Mouse (Mus musculus) midbrain, embryonic 14.5 days (tissue): ENCODE data around the gene Zdhhc25. TPM values are rescaled to one million over a fixed set of nuclear protein-coding genes. Genes with fewer than 3 reads are reported as not detected.

ENCODE experiments used
- ATAC-seq: fragments of 200-750 bp; cut with Nextera tagmentation; 2 replicates; pipeline ENCODE4 v1.8.0; 2017; ENCODE audit warnings: moderate number of reproducible peaks, moderate library complexity; ENCODE audit not compliant: low FRiP score, low TSS enrichment
- DNase-seq: peaks from one replicate; pipeline ENCODE4 v3.0.0-alpha.2; 2015
- H3K27ac ChIP-seq: fragments of 300-500 bp; sonication (generic); replicated peaks from 2 replicates; pipeline ENCODE4 v1.5.1; 2014; ENCODE audit warnings: mild to moderate bottlenecking, low read depth, low read length, moderate library complexity
- H3K27me3 ChIP-seq: fragments of 300-500 bp; sonication (generic); 2 replicates; pipeline ENCODE4 v1.6.1; 2014; ENCODE audit warnings: low read length, control low read depth, mixed read lengths; ENCODE audit not compliant: control insufficient read depth, insufficient read depth
- H3K36me3 ChIP-seq: fragments of 300-500 bp; sonication (generic); 2 replicates; pipeline ENCODE4 v1.6.1; 2014; ENCODE audit warnings: low read length, control low read depth; ENCODE audit not compliant: control insufficient read depth, insufficient read depth
- H3K4me1 ChIP-seq: fragments of 300-500 bp; sonication (generic); 2 replicates; pipeline ENCODE4 v1.6.1; 2014; ENCODE audit warnings: mild to moderate bottlenecking, antibody characterized with exemption, low read length, control low read depth; ENCODE audit not compliant: control insufficient read depth, insufficient read depth
- H3K4me2 ChIP-seq: fragments of 300-500 bp; sonication (generic); 2 replicates; pipeline ENCODE4 v1.6.1; 2014; ENCODE audit warnings: mild to moderate bottlenecking, low read length, moderate library complexity
- H3K4me3 ChIP-seq: fragments of 300-500 bp; sonication (generic); replicated peaks from 2 replicates; pipeline ENCODE4 v1.5.1; 2014; ENCODE audit warnings: low read depth, low read length
- H3K9ac ChIP-seq: fragments of 300-500 bp; sonication (generic); replicated peaks from 2 replicates; pipeline ENCODE4 v1.6.1; 2014; ENCODE audit warnings: mild to moderate bottlenecking, low read length, moderate library complexity
- H3K9me3 ChIP-seq: fragments of 300-500 bp; sonication (generic); 2 replicates; pipeline ENCODE4 v1.6.1; 2016; ENCODE audit warnings: low read length, control low read depth, mixed read lengths; ENCODE audit not compliant: control insufficient read depth
- WGBS: fragments of 180-500 bp; shearing (Covaris S2); extraction: QIAGEN DNeasy Blood & Tissue Kit; methylation state at CpG from one replicate; pipeline ENCODE4 v1.1.7; 2014; 5-methylcytosine and 5-hydroxymethylcytosine counted together
- polyA plus RNA-seq: library from polyadenylated mRNA; unstranded; fragments of >200 nt; fragmentation: Nextera tagmentation; extraction: Ambion mirVana; gene quantifications from 2 replicates; pipeline ENCODE4 v1.2.1, GENCODE M21; 2014

The Zdhhc25 gene
- not detected in 2 replicates for polyA plus RNA-seq

GRCm38 (mm10) chr15:88600002-88600401, at the start of gene Zdhhc25:
TSS of gene Zdhhc25 (plus strand) at chr15:88600302.
- WGBS = 91% methylated on average over 4 of the region's 4 CpGs
- H3K4me3 ChIP-seq = no peak within 1 kb of the TSS
- H3K4me2 ChIP-seq = no peak within 1 kb of the TSS
- H3K4me1 ChIP-seq = no peaks in the 10 kb centered on the region
- DNase-seq (no peak), ATAC-seq (no peak)
- no peaks in the 10 kb centered on the region; the same call in 1 of the 2 replicates for H3K9me3 ChIP-seq
- H3K9ac ChIP-seq = no peak within 1 kb of the TSS
- H3K36me3 ChIP-seq = no peaks in the 10 kb centered on the region
- H3K27ac ChIP-seq = no peak within 1 kb of the TSS
- no peaks in the 10 kb centered on the region for H3K27me3 ChIP-seq

GRCm38 (mm10) chr15:88552852-88553251, 47.2 kb upstream of the Zdhhc25 start:
- no peaks in the 10 kb centered on the region for H3K27me3 ChIP-seq
- no peaks in the 10 kb centered on the region for H3K4me1 ChIP-seq
- DNase-seq (no peak), ATAC-seq (no peak)
- H3K36me3 ChIP-seq = no peaks in the 10 kb centered on the region
- WGBS = 94% methylated on average over 9 of the region's 9 CpGs
- H3K9me3 ChIP-seq = no peaks in the 10 kb centered on the region
- no peak overlapping the region for H3K4me3 ChIP-seq
- no peak overlapping the region for H3K9ac ChIP-seq
- no peak overlapping the region for H3K4me2 ChIP-seq
- no peak overlapping the region for H3K27ac ChIP-seq

- Histone ChIP-seq H3K4me1 (0 out of 2 replicates have a peak, but pooled peaks cover 2% of the 10 kb centered on the region), H3K27ac (no peak overlapping the region), H3K4me3 (no peak overlapping the region), H3K36me3 (no peaks in the 10 kb centered on the region), H3K4me2 (no peak overlapping the region), H3K9me3 (no peaks in the 10 kb centered on the region), H3K27me3 (no peaks in the 10 kb centered on the region), H3K9ac (no peak overlapping the region)
- DNase-seq (peak; percentile 83), ATAC-seq (no peak)
- WGBS = 17% methylated on average over 8 of the region's 8 CpGs
Observed at GRCm38 (mm10) chr15:88555476-88555875, 44.6 kb upstream of the Zdhhc25 start.

GRCm38 (mm10) chr15:88560637-88561036, 39.5 kb upstream of the Zdhhc25 start:
- no peak for ATAC-seq
- Histone ChIP-seq H3K4me2 (no peak overlapping the region), H3K9ac (no peak overlapping the region), H3K4me1 (0 out of 2 replicates have a peak, but pooled peaks cover 6% of the 10 kb centered on the region), H3K36me3 (no peaks in the 10 kb centered on the region), H3K4me3 (no peak overlapping the region), H3K27me3 (no peaks in the 10 kb centered on the region), H3K27ac (no peak overlapping the region), H3K9me3 (no peaks in the 10 kb centered on the region)
- 66% methylated on average over 6 of the region's 6 CpGs for whole genome bisulfite sequencing
- no peak for DNase-seq

GRCm38 (mm10) chr15:88561058-88561730, 38.9 kb upstream of the Zdhhc25 start:
- H3K4me1 ChIP-seq = 0 out of 2 replicates have a peak, but pooled peaks cover 6% of the 10 kb centered on the region
- 0 out of 2 replicates have a peak overlapping the region, but pooled peaks have one; percentile 16 for H3K9ac ChIP-seq
- no peaks in the 10 kb centered on the region for H3K36me3 ChIP-seq
- no peaks in the 10 kb centered on the region for H3K9me3 ChIP-seq
- ATAC-seq (no peak), DNase-seq (peak; percentile 68)
- H3K27me3 ChIP-seq = no peaks in the 10 kb centered on the region
- 9% methylated on average over 22 of the region's 22 CpGs for WGBS
- 0 out of 2 replicates have a peak overlapping the region, but pooled peaks have one; percentile 9 for H3K4me3 ChIP-seq
- H3K4me2 ChIP-seq = peak overlapping the region; percentile 39
- peak overlapping the region; percentile 49; the same call in 1 of the 2 replicates for H3K27ac ChIP-seq

GRCm38 (mm10) chr15:88565307-88565706, 34.8 kb upstream of the Zdhhc25 start:
- no peak overlapping the region for H3K27ac ChIP-seq
- no peak overlapping the region for H3K9ac ChIP-seq
- DNase-seq (no peak), ATAC-seq (no peak)
- no peak overlapping the region for H3K4me2 ChIP-seq
- H3K4me1 ChIP-seq = 0 out of 2 replicates have a peak, but pooled peaks cover 5% of the 10 kb centered on the region
- WGBS = 91% methylated on average over 9 of the region's 9 CpGs
- H3K9me3 ChIP-seq = no peaks in the 10 kb centered on the region
- no peak overlapping the region for H3K4me3 ChIP-seq
- H3K27me3 ChIP-seq = no peaks in the 10 kb centered on the region
- no peaks in the 10 kb centered on the region for H3K36me3 ChIP-seq

GRCm38 (mm10) chr15:88565806-88566205, 34.3 kb upstream of the Zdhhc25 start:
- Histone ChIP-seq H3K36me3 (no peaks in the 10 kb centered on the region), H3K4me3 (no peak overlapping the region), H3K9me3 (no peaks in the 10 kb centered on the region), H3K9ac (no peak overlapping the region), H3K4me1 (peaks cover 8% of the 10 kb centered on the region; the same call in 1 of the 2 replicates), H3K4me2 (no peak overlapping the region), H3K27me3 (no peaks in the 10 kb centered on the region), H3K27ac (no peak overlapping the region)
- no peak for ATAC-seq
- peak; percentile 13 for DNase-seq
- 56% methylated on average over 4 of the region's 4 CpGs for WGBS

GRCm38 (mm10) chr15:88570697-88571096, 29.4 kb upstream of the Zdhhc25 start:
- ATAC-seq (no peak; the same call in 1 of the 2 replicates), DNase-seq (peak; percentile 74)
- no peaks in the 10 kb centered on the region for H3K9me3 ChIP-seq
- H3K9ac ChIP-seq = no peak overlapping the region
- H3K4me1 ChIP-seq = peaks cover 7% of the 10 kb centered on the region; the same call in 1 of the 2 replicates
- 18% methylated on average over 17 of the region's 17 CpGs for WGBS
- no peaks in the 10 kb centered on the region for H3K27me3 ChIP-seq
- 0 out of 2 replicates have a peak overlapping the region, but pooled peaks have one; percentile 2 for H3K4me2 ChIP-seq
- H3K36me3 ChIP-seq = no peaks in the 10 kb centered on the region
- no peak overlapping the region; the same call in 1 of the 2 replicates for H3K27ac ChIP-seq
- no peak overlapping the region for H3K4me3 ChIP-seq

- H3K27me3 ChIP-seq = no peaks in the 10 kb centered on the region
- H3K27ac ChIP-seq = no peak overlapping the region
- no peaks in the 10 kb centered on the region for H3K9me3 ChIP-seq
- H3K36me3 ChIP-seq = no peaks in the 10 kb centered on the region
- H3K4me1 ChIP-seq = no peaks in the 10 kb centered on the region
- H3K4me3 ChIP-seq = no peak overlapping the region
- 87% methylated on average over 6 of the region's 6 CpGs for WGBS
- no peak overlapping the region for H3K4me2 ChIP-seq
- ATAC-seq = no peak
- H3K9ac ChIP-seq = no peak overlapping the region
- no peak for DNase-seq
Observed at GRCm38 (mm10) chr15:88579461-88579860, 20.6 kb upstream of the Zdhhc25 start.
